Mouse (Mus musculus): ENCODE measurements around the gene Apoc4.

GRCm38 (mm10) chr7:19710650-19711049 lies 29.4 kb upstream of the Apoc4 start:
- TF ChIP-seq CTCF (IDR thresholded peaks at IDR 0.05; ENCODE audit: borderline replicate concordance, control insufficient read depth, extremely low read depth, insufficient read depth, low read length, poor library complexity) (no peak), POLR2A (IDR thresholded peaks at IDR 0.05; ENCODE audit: control insufficient read depth, extremely low read depth, insufficient read depth, low read length, poor library complexity) (no peak)

Data from thymus, adult 2 months (tissue).